Mouse (Mus musculus) monocyte, adult 5-6 weeks (primary cell): ENCODE measurements around the gene Armc3. TPM values are rescaled to one million over a fixed set of nuclear protein-coding genes. Genes with fewer than 3 reads are reported as not detected.
"Not testable (repeated sequence)": the region's sequence is repeated elsewhere in the genome, so short reads cannot be mapped to it uniquely, and the experiment has no call there.

Experiments
- ATAC-seq: fragments of 153-309, 156-312 bp; replicated peaks from 2 replicates; pipeline ENCODE4 v1.8.0; 2017; ENCODE audit warnings: mild to moderate bottlenecking; ENCODE audit not compliant: low TSS enrichment, insufficient number of reproducible peaks, severe bottlenecking, poor library complexity, low FRiP score
- total RNA-seq: library from RNA; stranded (forward); fragments of 200-1000, 200-491, 200-594 nt; gene quantifications from 3 replicates; pipeline ENCODE4 v1.2.3, GENCODE M21; 2017

Armc3 gene
- total RNA-seq, 1 experiment from 2014 or later: 0.86 TPM

DNA sequence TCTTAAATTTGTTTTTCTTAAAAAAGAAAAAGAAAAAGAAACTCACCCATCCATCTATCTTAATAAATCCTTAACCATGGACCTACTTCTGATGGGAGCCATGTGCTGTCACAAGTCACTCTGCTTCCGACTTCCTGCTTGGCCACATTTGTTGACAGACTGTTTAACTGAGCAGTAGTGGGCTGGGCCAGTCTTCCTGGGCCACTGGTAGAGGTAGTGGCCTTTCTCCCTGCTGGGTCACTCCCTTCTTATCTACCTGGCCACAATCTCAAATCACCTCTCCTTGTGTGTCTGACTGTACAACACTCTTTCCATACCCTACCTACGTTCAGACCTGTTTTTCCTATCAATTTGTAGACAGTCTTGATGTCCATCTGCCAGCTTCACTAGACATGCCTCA, 66.7 kb downstream of the Armc3 start:
- ATAC-seq: no peak

- no peak for ATAC-seq
Measured at GRCm38 (mm10) chr2:19267396-19267795, 68.3 kb downstream of the Armc3 start.

- no peak for ATAC-seq
Measured at GRCm38 (mm10) chr2:19269955-19270354, 70.9 kb downstream of the Armc3 start.

- no peak for ATAC-seq
Measured at GRCm38 (mm10) chr2:19270709-19271120, 71.6 kb downstream of the Armc3 start.

DNA sequence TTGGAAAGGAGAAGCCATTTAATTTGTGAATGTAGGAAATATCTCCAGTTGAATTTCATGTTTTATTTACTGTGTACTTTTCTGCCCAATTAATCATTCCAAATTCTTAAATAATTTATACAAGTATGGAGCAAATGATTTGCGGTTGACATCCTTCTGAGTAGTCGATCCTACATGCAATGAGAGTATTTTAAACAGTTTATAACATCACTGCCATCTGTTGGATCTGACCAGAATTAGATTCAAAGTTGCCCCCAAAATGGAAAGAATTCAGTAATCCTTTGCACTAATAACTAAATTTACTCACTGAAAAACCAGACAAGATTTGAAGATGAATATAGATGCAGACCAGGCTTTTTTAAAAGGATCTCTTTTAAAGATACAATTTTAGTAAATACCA, 75.5 kb downstream of the Armc3 start:
- ATAC-seq: no peak

DNA sequence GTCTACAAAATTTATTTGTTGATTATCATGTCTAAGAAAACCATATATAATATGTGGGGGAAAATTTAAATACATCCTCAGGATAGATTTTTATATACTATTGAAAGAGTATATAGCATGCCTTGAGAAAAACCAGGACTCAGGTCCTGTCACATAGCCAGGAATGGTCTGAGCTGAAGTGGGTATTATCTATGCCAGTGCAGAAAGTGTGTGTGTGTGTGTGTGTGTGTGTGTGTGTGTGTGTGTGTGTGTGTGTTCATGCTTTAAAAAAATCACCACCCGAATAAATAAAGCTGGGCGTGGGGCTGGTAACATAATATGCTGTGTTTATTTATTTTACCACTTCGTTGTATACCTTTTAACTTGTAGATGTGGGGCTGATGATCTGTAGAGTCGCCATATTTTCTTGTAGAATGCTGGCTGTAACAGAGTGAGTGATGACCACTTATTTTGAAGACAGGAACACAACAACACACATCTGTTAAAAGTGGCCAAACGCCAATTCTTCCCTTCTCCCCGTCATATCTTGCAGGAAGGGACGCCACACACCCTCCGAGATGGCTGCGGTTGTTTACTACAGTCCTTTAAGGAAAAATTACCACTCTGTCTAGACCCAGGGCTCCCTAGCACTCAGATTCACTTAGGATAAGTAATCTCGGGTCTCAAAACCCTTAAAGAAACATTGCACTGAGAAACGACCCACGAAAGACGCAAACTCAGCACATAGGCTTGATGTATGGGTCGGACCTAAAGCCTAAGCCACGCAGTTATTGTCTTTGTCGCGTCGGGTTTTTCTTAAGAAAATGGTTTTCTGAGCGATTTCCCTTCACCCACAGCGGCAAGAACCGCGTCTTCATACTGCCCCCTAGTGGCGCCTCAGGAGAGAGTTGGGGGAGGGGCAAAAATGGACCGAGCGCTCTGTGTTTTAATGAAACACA, 76.8 kb downstream of the Armc3 start:
- peak; percentile 77; the same call in 1 of the 2 replicates for ATAC-seq

DNA sequence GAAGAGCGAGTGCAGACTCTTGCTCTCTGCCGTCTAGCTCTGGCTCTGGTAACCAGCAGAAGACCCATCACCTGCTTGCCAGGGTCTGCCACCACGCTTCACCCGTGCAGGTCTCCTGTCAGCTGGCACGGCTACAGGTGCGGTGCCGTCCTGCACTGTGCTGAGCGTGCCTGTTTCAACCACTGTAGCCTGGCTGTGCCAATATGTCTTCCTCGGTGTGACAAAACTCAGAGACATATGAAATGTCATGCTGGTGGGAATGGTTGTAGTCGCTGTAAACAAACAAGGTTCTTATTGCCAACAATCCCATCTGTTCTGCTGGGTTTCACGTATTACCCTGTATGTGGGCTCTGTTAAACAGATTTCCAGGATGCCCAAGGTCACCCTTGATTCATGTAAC, 81.2 kb downstream of the Armc3 start:
- no peak for ATAC-seq

DNA sequence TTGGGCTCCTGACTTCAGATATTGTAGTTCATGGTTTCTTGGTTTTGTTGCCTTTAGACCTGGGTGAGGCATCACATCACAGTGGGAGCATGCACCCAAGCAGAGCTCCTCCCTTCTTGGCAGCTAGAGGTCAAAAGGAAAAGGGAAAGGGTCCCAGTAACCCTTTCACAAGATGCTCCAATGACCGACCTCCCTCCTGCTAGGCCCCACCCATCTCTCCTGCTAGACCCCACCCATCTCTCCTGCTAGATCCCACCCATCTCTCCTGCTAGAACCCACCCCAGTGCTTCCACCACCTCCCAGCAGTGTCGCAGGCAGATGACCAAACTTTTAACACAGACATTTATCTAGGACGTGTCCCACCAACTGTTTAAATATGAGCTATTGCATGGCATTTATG, 93.3 kb downstream of the Armc3 start:
- ATAC-seq: no peak

DNA sequence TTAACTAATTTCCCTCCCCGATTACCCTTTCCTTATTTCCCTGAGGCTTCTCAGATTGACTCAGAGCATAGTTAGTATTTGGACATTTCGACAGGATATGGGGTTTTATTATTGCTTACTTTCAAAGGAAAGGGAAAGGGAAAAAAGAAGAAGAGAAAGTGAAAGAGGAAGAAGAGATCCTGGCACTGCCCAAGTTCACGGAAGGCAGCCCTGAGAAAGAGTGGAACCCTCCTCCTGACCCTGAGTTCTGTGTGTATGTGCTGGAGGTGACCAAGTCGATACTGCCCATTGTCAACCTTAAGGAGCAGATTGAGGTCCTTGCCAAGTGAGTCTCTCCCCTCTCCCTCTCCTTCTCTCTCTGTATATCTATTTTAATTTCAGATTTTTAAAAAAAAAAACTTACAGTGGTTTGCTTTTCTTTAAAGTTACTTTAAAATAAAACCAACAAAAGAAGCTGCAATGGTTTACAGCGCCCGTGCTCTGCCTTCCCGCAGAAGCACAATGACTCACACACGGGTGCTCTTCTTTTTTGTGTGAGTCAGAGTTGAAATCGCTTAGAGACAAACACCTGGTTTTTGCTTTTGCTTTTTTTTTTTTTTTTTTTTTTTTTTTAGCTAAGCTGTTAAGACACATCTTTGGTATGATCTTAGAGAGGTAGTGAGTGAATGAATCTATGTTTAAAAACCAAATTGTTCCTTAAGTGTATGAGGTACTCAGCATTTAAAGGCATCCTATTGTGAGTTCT, 101.4 kb downstream of the Armc3 start:
- peak; percentile 87 for ATAC-seq

DNA sequence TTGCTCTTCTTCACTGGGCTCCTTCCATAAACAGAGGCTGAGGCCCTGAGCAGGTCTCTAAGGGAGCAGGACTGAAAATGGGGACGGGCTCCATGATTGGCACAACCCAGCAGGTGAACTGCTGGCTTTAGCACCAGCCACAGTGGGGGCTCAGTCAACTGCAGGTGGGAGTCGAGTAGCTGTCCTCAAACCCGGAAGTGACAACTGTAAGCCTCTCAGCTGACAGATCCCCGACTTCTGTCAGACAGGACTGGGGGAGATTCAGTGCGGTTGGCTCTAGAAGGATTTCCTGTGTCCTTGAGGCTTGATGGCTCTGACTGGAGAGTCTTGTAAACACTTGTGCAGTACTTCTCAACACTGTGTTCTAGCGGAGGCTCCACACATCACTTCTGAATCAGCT, 102.1 kb downstream of the Armc3 start:
- peak; percentile 38; the same call in 1 of the 2 replicates for ATAC-seq

GRCm38 (mm10) chr2:19303087-19303486, 104.0 kb downstream of the Armc3 start:
- ATAC-seq: not testable (repeated sequence)

- 0 out of 2 replicates have a peak, but pooled peaks have one; percentile 38 for ATAC-seq
Measured at GRCm38 (mm10) chr2:19310498-19310897, 111.4 kb downstream of the Armc3 start.

DNA sequence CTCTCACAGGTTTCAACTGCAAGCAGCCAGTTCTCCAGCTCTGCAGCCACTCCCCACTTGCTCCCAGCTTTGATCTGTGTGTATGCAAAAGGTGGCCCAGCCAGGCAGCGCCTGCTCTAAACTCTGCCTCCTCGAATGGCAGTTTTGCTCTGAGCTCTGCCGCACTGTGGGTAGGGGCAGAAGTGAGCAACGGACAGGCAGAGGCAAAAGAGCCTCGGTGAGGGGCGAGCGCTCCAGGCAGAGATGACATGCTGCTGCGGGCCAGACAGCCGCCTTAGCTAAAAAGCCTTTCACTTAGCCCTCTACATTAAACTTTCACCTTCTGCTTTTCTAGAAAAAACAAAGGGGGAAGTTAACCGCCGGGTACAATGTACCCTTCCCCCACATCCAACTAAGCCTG, 117.0 kb downstream of the Armc3 start:
- 0 out of 2 replicates have a peak, but pooled peaks have one; percentile 31 for ATAC-seq

DNA sequence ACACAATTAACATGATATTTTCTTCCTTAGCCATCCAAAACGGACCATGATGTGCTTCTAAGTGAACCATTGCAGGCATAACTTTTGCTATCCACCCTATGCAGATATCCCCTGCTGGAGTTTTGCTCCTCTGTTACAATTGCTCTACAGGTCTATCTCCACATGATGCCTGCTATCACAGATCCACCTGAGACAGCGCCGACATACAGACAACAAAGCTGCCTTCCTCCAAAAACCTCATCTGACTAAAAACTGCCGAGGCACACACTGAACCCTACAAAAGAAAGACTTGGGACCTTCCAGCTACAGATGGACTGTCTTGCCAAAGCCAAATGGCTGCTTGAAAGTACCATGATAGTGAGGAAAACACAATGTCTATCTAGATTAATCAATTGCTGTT, 117.6 kb downstream of the Armc3 start:
- ATAC-seq: no peak

- not testable (repeated sequence) for ATAC-seq
Measured at GRCm38 (mm10) chr2:19317151-19317812, 118.2 kb downstream of the Armc3 start.

DNA sequence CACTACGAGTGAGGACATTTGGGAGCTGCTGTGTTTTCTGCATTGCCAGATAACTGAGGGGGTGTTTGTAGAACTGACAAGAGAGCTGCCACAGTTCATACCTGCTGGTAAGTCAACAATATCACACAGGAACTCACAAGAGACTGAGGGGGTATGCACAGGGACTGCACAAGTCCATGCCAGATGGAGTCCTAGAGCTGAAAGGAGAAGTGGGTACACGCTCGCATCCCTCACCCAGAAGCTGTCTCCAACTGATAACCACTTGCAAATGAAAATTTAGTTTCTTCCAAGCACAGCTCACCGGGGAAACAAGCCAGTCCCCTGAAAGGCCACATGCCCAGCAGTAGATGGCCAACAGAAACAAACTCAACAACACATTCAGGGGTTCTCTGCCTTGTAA, 119.4 kb downstream of the Armc3 start:
- ATAC-seq: no peak

DNA sequence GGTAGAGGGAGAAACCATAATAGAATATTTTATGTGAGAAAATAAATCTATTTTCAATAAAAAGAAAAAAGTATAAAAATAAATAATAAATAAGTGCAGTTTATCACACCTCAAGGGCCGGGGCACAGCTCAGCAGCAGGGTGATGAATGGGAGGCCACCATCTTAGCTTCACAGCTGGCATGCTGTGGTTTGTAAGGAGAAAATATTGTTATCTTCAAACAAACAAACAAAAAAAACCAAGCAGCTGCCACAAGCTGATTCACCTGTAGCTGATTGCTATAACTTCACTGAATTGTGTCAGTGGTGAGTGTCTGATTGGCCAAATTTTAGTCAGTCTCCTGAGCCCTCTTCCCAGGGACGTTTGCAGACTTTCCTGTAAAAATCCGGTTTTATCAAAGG, 120.2 kb downstream of the Armc3 start:
- no peak for ATAC-seq

DNA sequence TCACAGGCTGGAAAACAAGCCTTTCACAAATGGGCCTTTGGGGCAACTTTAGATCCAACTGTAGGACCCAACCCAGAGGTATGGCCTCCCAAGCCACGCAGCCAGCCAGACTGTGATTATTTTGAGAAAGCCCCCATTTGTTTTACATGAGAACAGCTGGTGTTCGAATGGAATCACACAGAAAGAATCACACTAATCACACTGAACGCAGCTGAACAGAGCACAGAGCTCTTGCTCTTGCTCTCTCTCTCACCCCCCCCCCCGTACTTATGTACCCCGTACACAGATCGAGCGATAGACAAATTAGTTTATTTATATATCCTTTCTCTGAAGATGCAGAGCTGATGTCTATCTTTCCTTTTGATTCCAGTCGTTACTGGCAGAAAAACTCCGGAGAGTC, 123.3 kb downstream of the Armc3 start:
- ATAC-seq: no peak

DNA sequence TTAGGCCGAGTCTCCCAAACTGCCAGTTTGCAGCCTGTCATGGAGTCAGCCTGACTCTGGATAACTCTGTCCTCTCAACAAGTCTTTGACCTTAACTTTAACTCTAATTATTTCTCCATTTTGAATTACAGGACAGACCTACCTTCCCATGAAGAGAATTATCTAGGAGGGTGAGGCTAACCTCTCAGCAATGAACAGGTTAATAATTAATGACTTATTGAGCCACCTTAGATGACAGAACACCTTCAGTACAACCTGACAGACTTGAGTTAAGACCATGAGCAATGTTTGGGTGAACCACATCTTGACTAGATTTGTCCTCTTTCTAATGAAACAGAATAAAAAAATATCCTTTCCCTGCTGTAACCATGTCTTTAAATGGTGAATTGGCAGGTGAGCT, 127.3 kb downstream of the Armc3 start:
- no peak for ATAC-seq
